Mouse (Mus musculus) kidney, postnatal 0 days (tissue): ENCODE data around the gene Dennd1b. TPM values are rescaled to one million over a fixed set of nuclear protein-coding genes. Genes with fewer than 3 reads are reported as not detected.

Experiments used
- ATAC-seq: fragments of 200-750 bp; cut with Nextera tagmentation; replicated peaks from 2 replicates; pipeline ENCODE4 v1.8.0; 2017; ENCODE audit warnings: low read depth, moderate number of reproducible peaks, moderate TSS enrichment, moderate library complexity; ENCODE audit not compliant: low FRiP score
- DNase-seq: peaks from one replicate; pipeline ENCODE4 v3.0.0-alpha.2; 2016; ENCODE audit warnings: low spot score
- H3K27ac ChIP-seq: fragments of 300-500 bp; sonication (generic); 2 replicates; pipeline ENCODE4 v1.5.1; 2014; ENCODE audit warnings: mild to moderate bottlenecking
- H3K27me3 ChIP-seq: fragments of 300-500 bp; sonication (generic); 2 replicates; pipeline ENCODE4 v1.6.1; 2014; ENCODE audit warnings: low read length, mixed read lengths; ENCODE audit not compliant: insufficient read depth
- H3K36me3 ChIP-seq: fragments of 300-500 bp; sonication (generic); 2 replicates; pipeline ENCODE4 v1.6.1; 2014; ENCODE audit warnings: low read length, mixed read lengths; ENCODE audit not compliant: insufficient read depth
- H3K4me1 ChIP-seq: fragments of 300-500 bp; sonication (generic); replicated peaks from 2 replicates; pipeline ENCODE4 v1.6.1; 2014; ENCODE audit warnings: antibody characterized with exemption, low read length, mixed read lengths; ENCODE audit not compliant: insufficient read depth
- H3K4me2 ChIP-seq: fragments of 300-500 bp; sonication (generic); 2 replicates; pipeline ENCODE4 v1.6.1; 2014; ENCODE audit warnings: mild to moderate bottlenecking, low read length, moderate library complexity, mixed read lengths
- H3K4me3 ChIP-seq: fragments of 300-500 bp; sonication (generic); replicated peaks from 2 replicates; pipeline ENCODE4 v1.5.1; 2014; ENCODE audit warnings: low read depth, low read length
- H3K9ac ChIP-seq: fragments of 300-500 bp; sonication (generic); 2 replicates; pipeline ENCODE4 v1.6.1; 2014; ENCODE audit warnings: low read depth, low read length
- H3K9me3 ChIP-seq: fragments of 300-500 bp; sonication (generic); replicated peaks from 2 replicates; pipeline ENCODE4 v1.6.1; 2016; ENCODE audit warnings: low read length, inconsistent platforms, mixed read lengths
- CTCF ChIP-seq: IDR thresholded peaks from 2 replicates; pipeline ENCODE4 v1.5.1; 2016; ENCODE audit warnings: antibody characterized with exemption, low read depth, mild to moderate bottlenecking, moderate library complexity
- WGBS: fragments of 180-500 bp; shearing (Covaris S2); extraction: QIAGEN DNeasy Blood & Tissue Kit; methylation state at CpG from one replicate; pipeline ENCODE4 v1.1.7; 2014; 5-methylcytosine and 5-hydroxymethylcytosine counted together
- polyA plus RNA-seq: library from polyadenylated mRNA; unstranded; fragments of >200 nt; fragmentation: Nextera tagmentation; extraction: Ambion mirVana; gene quantifications from 2 replicates; pipeline ENCODE4 v1.2.1, GENCODE M21; 2015

The Dennd1b gene
- polyA plus RNA-seq, 1 experiment from 2014 or later = 12.8 TPM

DNA sequence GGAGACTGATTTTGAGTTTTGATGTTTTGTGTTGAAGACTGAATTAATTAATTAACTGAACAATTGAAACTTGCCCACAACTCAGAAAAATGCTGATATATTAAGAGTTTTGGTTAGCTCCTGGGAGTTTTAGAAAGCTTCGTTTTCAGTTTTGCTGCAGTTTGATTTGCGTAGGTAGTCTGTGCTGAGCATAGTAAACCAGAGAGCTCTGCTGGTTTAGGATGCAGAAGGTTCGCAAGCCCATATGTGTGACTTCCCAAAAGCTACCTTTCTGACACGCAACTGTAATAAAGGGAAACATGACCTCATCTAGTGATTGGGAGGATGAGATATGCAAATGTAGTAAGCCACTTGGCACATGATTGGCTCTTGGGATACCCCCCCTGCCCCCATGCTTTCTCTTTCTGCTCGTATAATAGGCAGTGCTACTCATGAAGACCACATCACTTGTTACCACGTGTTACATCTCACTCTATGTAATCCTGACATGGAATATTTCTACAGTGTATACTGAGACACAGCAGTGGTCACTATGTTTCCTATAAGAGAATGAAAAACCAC is 23.6 kb upstream of the Dennd1b start:
- Histone ChIP-seq H3K4me3 (no peak overlapping the region), H3K9me3 (no peaks in the 10 kb centered on the region), H3K9ac (no peak overlapping the region), H3K4me1 (no peaks in the 10 kb centered on the region), H3K27me3 (no peaks in the 10 kb centered on the region), H3K4me2 (no peak overlapping the region), H3K36me3 (no peaks in the 10 kb centered on the region), H3K27ac (no peak overlapping the region)
- DNase-seq (no peak), ATAC-seq (no peak)
- TF ChIP-seq CTCF = no peak
- WGBS = 66% methylated on average over 6 of the region's 6 CpGs

DNA sequence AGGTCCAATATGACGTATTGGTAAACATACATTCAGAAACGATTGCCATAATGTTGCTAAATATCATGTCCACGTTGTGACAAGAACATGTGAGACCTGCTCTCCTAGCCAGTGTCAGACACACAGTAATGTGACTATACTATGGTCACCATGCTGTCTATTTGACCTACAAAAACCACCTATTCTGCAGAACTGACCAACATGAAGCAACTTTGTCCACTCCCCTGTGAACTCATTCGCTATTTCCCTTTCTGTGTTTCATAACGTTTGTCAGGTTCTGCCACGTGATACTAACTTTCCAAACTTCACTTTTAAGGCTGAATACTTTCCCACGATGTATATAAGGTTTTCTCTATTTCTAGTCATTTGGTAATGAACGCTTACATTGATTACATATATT is 22.8 kb upstream of the Dennd1b start:
- no peaks in the 10 kb centered on the region for H3K9me3 ChIP-seq
- no peak overlapping the region for H3K4me3 ChIP-seq
- no peak for TF ChIP-seq CTCF
- no peak overlapping the region for H3K9ac ChIP-seq
- DNase-seq (no peak), ATAC-seq (no peak)
- no peaks in the 10 kb centered on the region for H3K27me3 ChIP-seq
- no peaks in the 10 kb centered on the region for H3K4me1 ChIP-seq
- no peaks in the 10 kb centered on the region for H3K36me3 ChIP-seq
- WGBS = 86% methylated on average over 8 of the region's 8 CpGs
- no peak overlapping the region for H3K4me2 ChIP-seq
- no peak overlapping the region for H3K27ac ChIP-seq

DNA sequence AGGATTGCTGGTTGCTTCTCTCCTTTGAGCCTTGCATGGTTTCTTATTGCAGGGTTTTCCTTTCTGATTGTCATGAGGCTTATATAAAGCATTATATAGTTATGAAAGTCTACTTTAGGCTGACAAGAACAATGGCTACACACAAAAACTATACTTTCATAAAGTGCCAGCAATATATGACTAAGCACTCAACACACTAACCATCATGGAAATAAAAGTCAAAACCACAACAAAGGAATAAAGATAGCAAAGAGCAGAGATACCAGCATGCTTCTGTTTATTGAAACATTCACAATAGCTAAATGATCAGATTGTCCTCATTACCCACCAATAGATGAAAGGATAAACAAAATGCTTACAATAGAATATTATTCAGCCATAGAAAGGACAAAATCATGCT is 11.1 kb upstream of the Dennd1b start:
- H3K36me3 ChIP-seq = no peaks in the 10 kb centered on the region
- no peak overlapping the region for H3K4me2 ChIP-seq
- no peak overlapping the region for H3K4me3 ChIP-seq
- no peak for DNase-seq
- no peak for TF ChIP-seq CTCF
- H3K4me1 ChIP-seq = no peaks in the 10 kb centered on the region
- no peak for ATAC-seq
- H3K27ac ChIP-seq = no peak overlapping the region
- no peaks in the 10 kb centered on the region for H3K27me3 ChIP-seq
- no peaks in the 10 kb centered on the region for H3K9me3 ChIP-seq
- no peak overlapping the region for H3K9ac ChIP-seq

DNA sequence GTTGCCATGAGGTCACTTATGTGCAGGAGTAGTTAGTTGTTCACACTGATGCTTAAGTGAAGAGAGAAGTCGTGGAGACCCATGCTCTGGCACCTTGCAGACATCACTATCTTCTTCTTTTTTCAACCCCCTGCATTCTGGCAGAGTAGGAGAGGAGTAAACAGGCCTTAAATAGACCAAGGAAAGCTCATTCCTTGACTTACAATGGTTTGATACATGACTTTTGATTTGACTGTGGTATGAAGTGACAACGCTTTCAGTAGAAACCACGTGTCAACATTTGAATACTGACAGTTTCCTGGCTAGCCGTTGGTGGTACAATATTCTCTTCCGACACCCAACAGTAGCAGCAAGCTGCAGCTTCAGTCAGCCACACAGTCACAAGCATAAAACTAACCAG is 8.3 kb upstream of the Dennd1b start:
- Histone ChIP-seq H3K9ac (no peak overlapping the region), H3K27me3 (no peaks in the 10 kb centered on the region), H3K4me3 (no peak overlapping the region), H3K27ac (no peak overlapping the region), H3K4me1 (no peaks in the 10 kb centered on the region), H3K36me3 (no peaks in the 10 kb centered on the region), H3K9me3 (no peaks in the 10 kb centered on the region), H3K4me2 (no peak overlapping the region)
- DNase-seq = no peak
- 85% methylated on average over 5 of the region's 5 CpGs for WGBS
- TF ChIP-seq CTCF = no peak
- no peak for ATAC-seq

DNA sequence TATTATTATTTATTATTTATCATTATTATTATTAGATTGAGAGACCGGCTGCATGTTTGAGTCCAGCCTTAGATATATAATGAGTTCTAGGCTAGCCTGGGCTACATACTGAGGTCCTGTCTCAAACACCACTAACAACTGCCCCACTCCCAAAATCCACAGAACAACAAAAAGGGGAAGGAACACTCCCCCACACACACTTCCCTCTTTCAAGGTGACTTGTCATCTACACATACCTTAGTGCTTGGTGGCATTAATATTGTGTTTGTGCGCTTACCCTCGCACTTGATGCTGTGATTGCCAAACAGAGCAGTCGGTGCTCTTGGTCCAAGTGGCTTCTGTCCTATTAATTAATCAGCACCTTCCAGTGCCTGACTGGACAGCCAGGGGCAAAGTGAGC is 7.8 kb upstream of the Dennd1b start:
- 83% methylated on average over 4 of the region's 4 CpGs for WGBS
- H3K4me3 ChIP-seq = no peak overlapping the region
- H3K4me2 ChIP-seq = no peak overlapping the region
- TF ChIP-seq CTCF = no peak
- no peaks in the 10 kb centered on the region for H3K9me3 ChIP-seq
- H3K4me1 ChIP-seq = no peaks in the 10 kb centered on the region
- no peak overlapping the region for H3K27ac ChIP-seq
- ATAC-seq (no peak), DNase-seq (no peak)
- no peak overlapping the region for H3K9ac ChIP-seq
- H3K36me3 ChIP-seq = no peaks in the 10 kb centered on the region
- H3K27me3 ChIP-seq = no peaks in the 10 kb centered on the region

DNA sequence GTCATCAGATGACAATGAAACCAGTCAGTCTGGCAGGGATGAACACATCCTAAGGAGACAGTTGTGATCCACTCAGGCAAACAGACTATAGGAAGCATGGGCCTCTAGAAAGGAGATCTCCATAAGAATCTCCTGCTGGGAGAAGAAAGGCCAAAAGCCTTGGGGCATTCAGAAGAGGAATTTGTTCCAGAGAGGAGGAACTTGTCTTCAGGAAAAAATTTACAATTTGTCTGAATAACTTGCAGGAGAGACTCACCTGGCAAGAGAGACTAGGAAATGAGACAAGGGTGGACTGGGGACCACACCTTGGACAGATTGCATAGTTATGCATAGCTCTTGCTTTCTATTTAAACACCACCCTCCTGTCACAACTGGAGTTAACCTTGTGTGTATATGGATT is 6.7 kb upstream of the Dennd1b start:
- ATAC-seq (no peak), DNase-seq (no peak)
- no peaks in the 10 kb centered on the region for H3K9me3 ChIP-seq

DNA sequence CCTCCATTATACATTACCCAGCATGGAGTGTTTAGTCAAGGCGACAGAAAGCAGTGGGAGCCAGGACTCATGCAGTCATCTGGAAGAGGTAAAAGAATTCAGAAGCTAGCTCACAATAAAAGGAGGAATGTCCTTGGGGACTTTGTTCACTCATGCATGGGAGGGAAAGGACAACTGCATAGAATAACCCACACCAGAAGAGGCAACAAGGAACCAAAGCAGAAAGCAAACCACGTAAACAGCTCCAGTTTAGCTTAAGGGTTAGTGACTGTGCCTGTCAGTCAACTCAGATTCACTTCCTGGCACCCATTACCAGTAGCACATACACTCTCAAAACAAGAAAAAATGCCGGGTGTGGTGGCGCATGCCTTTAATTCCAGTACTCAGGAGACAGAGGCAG is 6.1 kb upstream of the Dennd1b start:
- H3K36me3 ChIP-seq = no peaks in the 10 kb centered on the region
- TF ChIP-seq CTCF = no peak
- no peak overlapping the region for H3K4me3 ChIP-seq
- no peak overlapping the region for H3K9ac ChIP-seq
- no peaks in the 10 kb centered on the region for H3K27me3 ChIP-seq
- H3K27ac ChIP-seq = no peak overlapping the region
- peak; percentile 10 for DNase-seq
- no peak overlapping the region for H3K4me2 ChIP-seq
- H3K9me3 ChIP-seq = no peaks in the 10 kb centered on the region
- ATAC-seq = no peak; the same call in 1 of the 2 replicates
- 55% methylated on average over 4 of the region's 4 CpGs for WGBS
- H3K4me1 ChIP-seq = no peaks in the 10 kb centered on the region

More for the DNA sequence above, 6.7 kb upstream of the Dennd1b start:
- Histone ChIP-seq H3K4me2 (no peak overlapping the region), H3K27ac (no peak overlapping the region), H3K4me1 (no peaks in the 10 kb centered on the region), H3K36me3 (no peaks in the 10 kb centered on the region), H3K27me3 (no peaks in the 10 kb centered on the region), H3K4me3 (no peak overlapping the region), H3K9ac (no peak overlapping the region)
- no peak for TF ChIP-seq CTCF
